Mouse (Mus musculus): ENCODE results near the gene Ifna11.

- TF ChIP-seq CTCF (IDR thresholded peaks at IDR 0.05; ENCODE audit: borderline replicate concordance, control insufficient read depth, extremely low read depth, insufficient read depth, low read length, poor library complexity) (no peak), POLR2A (IDR thresholded peaks at IDR 0.05; ENCODE audit: control insufficient read depth, extremely low read depth, insufficient read depth, low read length, poor library complexity) (0 out of 2 replicates have a peak, but pooled peaks have one; percentile 37)
Observed at GRCm38 (mm10) chr4:88867926-88868911, 48.5 kb downstream of the Ifna11 start.

Data from thymus, adult 2 months (tissue).